Mouse (Mus musculus) midbrain, embryonic 12.5 days (tissue): ENCODE data around the gene Pappa. TPM values are rescaled to one million over a fixed set of nuclear protein-coding genes. Genes with fewer than 3 reads are reported as not detected.

Experiments used
- ATAC-seq: fragments of 200-750 bp; cut with Nextera tagmentation; 2 replicates; pipeline ENCODE4 v1.8.0; 2017; ENCODE audit warnings: low read depth, moderate TSS enrichment, moderate library complexity; ENCODE audit not compliant: low FRiP score
- H3K27ac ChIP-seq: fragments of 300-500 bp; sonication (generic); replicated peaks from 2 replicates; pipeline ENCODE4 v1.5.1; 2016; ENCODE audit warnings: mild to moderate bottlenecking
- H3K27me3 ChIP-seq: fragments of 300-500 bp; sonication (generic); 2 replicates; pipeline ENCODE4 v1.6.1; 2016; ENCODE audit warnings: mild to moderate bottlenecking
- H3K36me3 ChIP-seq: fragments of 300-500 bp; sonication (generic); 2 replicates; pipeline ENCODE4 v1.6.1; 2016
- H3K4me1 ChIP-seq: fragments of 300-500 bp; sonication (generic); 2 replicates; pipeline ENCODE4 v1.6.1; 2016
- H3K4me2 ChIP-seq: fragments of 300-500 bp; sonication (generic); replicated peaks from 2 replicates; pipeline ENCODE4 v1.6.1; 2016; ENCODE audit warnings: mild to moderate bottlenecking, moderate library complexity
- H3K4me3 ChIP-seq: fragments of 300-500 bp; sonication (generic); 2 replicates; pipeline ENCODE4 v1.5.1; 2016; ENCODE audit warnings: mild to moderate bottlenecking
- H3K9ac ChIP-seq: fragments of 300-500 bp; sonication (generic); replicated peaks from 2 replicates; pipeline ENCODE4 v1.6.1; 2016; ENCODE audit warnings: mild to moderate bottlenecking, moderate library complexity
- H3K9me3 ChIP-seq: fragments of 300-500 bp; sonication (generic); 2 replicates; pipeline ENCODE4 v1.6.1; 2016; ENCODE audit warnings: mild to moderate bottlenecking
- WGBS: fragments of 180-500 bp; shearing (Covaris S2); methylation state at CpG from one replicate; pipeline ENCODE4 v1.1.7; 2016; 5-methylcytosine and 5-hydroxymethylcytosine counted together
- polyA plus RNA-seq: library from polyadenylated mRNA; unstranded; fragments of >200 nt; fragmentation: Nextera tagmentation; extraction: Ambion mirVana; gene quantifications from 2 replicates; pipeline ENCODE4 v1.2.1, GENCODE M21; 2016

Gene Pappa
- polyA plus RNA-seq, 1 experiment from 2014 or later = 1.5 TPM

- Histone ChIP-seq H3K9me3 (no peaks in the 10 kb centered on the region), H3K4me3 (no peak overlapping the region), H3K4me1 (peaks cover 38% of the 10 kb centered on the region), H3K27ac (no peak overlapping the region), H3K9ac (no peak overlapping the region), H3K36me3 (no peaks in the 10 kb centered on the region), H3K27me3 (peaks cover 24% of the 10 kb centered on the region), H3K4me2 (no peak overlapping the region)
- no peak for ATAC-seq
- 35% methylated on average over 3 of the region's 3 CpGs for WGBS
These were observed 118.5 kb downstream of the Pappa start for GRCm38 (mm10) chr4:65242434-65242931.

DNA sequence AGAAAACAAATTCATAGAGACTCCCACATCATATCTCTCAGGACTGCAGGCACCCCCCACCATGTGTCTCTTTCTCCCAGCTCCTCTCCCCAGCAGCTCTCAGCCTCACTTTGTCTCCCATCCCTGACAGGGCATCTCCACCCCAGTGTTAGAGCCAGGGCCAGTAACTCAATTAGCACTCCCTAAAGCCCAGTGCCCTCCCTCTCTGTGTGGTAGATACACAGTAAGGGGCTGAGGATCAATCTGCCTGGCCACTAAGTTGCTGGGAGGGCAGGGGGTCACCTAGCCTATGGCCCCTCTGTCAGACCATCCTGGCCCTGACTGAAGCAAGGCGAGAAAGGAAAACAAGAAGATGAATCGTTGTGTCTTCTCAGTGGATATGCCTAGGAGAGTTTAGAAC is 119.3 kb downstream of the Pappa start:
- Histone ChIP-seq H3K4me1 (peaks cover 30% of the 10 kb centered on the region), H3K9me3 (no peaks in the 10 kb centered on the region), H3K27me3 (peaks cover 27% of the 10 kb centered on the region), H3K36me3 (no peaks in the 10 kb centered on the region), H3K4me2 (no peak overlapping the region), H3K27ac (no peak overlapping the region), H3K4me3 (no peak overlapping the region), H3K9ac (no peak overlapping the region)
- 8% methylated on average over 2 of the region's 2 CpGs for WGBS
- ATAC-seq = no peak

DNA sequence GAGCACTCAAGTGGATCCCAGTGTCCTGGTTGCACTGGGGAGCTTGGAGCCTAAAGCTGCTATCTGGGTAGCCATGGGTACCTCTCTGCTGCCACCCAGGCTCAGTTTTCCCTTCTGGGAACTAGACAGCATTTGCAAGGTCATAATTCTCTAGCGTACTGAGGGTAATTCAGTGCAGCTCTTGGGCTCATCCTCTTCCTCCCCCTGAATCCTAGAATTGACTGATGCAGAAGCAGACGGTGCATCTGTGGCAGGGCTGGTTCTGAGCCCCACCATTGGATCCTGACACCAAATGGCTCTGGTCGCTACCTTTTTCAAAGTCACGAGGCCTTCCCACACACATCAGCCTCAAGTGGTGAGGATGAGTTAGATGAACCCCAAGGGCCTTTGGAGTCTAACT is 121.0 kb downstream of the Pappa start:
- Histone ChIP-seq H3K9me3 (no peaks in the 10 kb centered on the region), H3K36me3 (no peaks in the 10 kb centered on the region), H3K4me2 (no peak overlapping the region), H3K27ac (no peak overlapping the region), H3K9ac (no peak overlapping the region), H3K4me3 (no peak overlapping the region), H3K4me1 (peaks cover 16% of the 10 kb centered on the region; the same call in 1 of the 2 replicates), H3K27me3 (peaks cover 37% of the 10 kb centered on the region)
- no peak for ATAC-seq
- WGBS = 3% methylated on average over 4 of the region's 4 CpGs

DNA sequence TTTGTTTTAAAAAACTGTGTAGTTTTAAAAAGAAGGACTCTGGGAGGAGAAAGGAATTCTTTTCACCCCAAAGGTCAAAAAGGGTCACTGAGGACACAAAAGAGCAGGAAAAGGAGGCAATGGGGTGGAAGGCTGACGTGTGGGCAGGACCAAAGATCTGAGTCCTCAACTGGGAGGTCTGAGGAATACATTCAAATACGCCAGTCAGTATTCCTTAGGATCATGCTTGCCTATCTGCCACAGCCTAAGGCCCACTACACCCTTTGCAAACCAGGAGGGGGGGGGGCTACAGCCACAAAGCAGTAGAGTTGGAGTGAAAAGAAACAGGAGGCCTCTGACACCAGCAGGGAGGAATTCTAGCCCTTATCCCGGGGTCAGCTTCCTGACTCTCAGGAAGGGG is 121.5 kb downstream of the Pappa start:
- H3K4me1 ChIP-seq = peaks cover 16% of the 10 kb centered on the region; the same call in 1 of the 2 replicates
- peaks cover 39% of the 10 kb centered on the region for H3K27me3 ChIP-seq
- no peak overlapping the region for H3K4me2 ChIP-seq
- peak; percentile 51; the same call in 1 of the 2 replicates for ATAC-seq
- H3K27ac ChIP-seq = no peak overlapping the region
- 16% methylated on average over 3 of the region's 3 CpGs for WGBS
- no peaks in the 10 kb centered on the region for H3K9me3 ChIP-seq
- no peak overlapping the region for H3K4me3 ChIP-seq
- H3K9ac ChIP-seq = no peak overlapping the region
- H3K36me3 ChIP-seq = no peaks in the 10 kb centered on the region

DNA sequence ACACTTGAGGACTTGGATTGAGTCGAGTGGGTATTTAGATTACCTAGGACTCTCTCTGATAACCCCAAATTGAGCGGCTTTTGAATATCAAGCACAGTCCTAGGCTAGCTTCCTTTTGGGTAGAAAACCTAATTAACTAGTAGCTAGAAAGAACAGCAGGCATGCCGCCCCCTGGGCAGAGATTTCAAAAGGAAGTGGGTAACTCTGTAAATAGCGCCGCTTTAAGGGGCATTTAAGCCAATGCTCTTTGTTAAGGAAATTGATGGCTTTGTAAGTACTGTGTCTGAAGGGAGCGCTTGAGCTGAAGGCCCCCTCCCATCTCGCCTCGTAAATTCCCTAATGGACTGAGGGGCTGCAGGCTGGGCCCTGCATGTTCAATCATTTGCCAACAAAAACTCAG is 128.2 kb downstream of the Pappa start:
- Histone ChIP-seq H3K9me3 (no peaks in the 10 kb centered on the region), H3K9ac (no peak overlapping the region), H3K4me2 (peak overlapping the region; percentile 32), H3K36me3 (no peaks in the 10 kb centered on the region), H3K27me3 (peaks cover 38% of the 10 kb centered on the region), H3K4me3 (no peak overlapping the region), H3K4me1 (peaks cover 15% of the 10 kb centered on the region), H3K27ac (no peak overlapping the region)
- WGBS = 1% methylated on average over 8 of the region's 8 CpGs
- ATAC-seq = peak; percentile 86

DNA sequence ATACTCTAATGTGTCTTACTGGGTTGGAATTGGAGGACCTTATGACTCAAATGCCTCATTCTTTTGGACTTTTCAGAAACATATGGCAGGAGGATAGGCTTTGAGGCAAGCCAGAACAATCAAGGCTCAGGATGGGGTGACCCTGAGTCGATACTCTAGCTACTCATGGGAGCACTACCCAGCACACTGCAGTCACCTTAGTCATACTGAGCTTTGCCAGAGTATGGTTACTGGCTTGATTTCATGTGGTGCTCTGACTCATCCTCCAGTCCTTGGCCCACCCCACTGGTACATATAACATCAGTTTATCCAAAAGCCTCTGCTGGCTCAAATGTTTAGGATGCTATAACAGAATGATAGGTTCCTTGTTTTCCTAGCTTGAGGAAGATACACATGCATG is 130.1 kb downstream of the Pappa start:
- no peak overlapping the region for H3K27ac ChIP-seq

GRCm38 (mm10) chr4:65267066-65267465 is 143.1 kb downstream of the Pappa start:
- no peak overlapping the region for H3K4me3 ChIP-seq
- 0 out of 2 replicates have a peak, but pooled peaks cover under 1% of the 10 kb centered on the region for H3K4me1 ChIP-seq
- peaks cover 21% of the 10 kb centered on the region for H3K27me3 ChIP-seq
- H3K36me3 ChIP-seq = no peaks in the 10 kb centered on the region
- no peak overlapping the region for H3K4me2 ChIP-seq
- H3K9ac ChIP-seq = no peak overlapping the region
- 89% methylated on average over 2 of the region's 2 CpGs for WGBS
- no peak for ATAC-seq
- no peaks in the 10 kb centered on the region for H3K9me3 ChIP-seq
- H3K27ac ChIP-seq = no peak overlapping the region

More for the DNA sequence above, 130.1 kb downstream of the Pappa start:
- 73% methylated on average over 1 of the region's 1 CpGs for WGBS
- H3K9me3 ChIP-seq = no peaks in the 10 kb centered on the region
- no peaks in the 10 kb centered on the region for H3K36me3 ChIP-seq
- ATAC-seq = no peak
- peaks cover 15% of the 10 kb centered on the region for H3K4me1 ChIP-seq
- no peak overlapping the region for H3K4me2 ChIP-seq
- H3K9ac ChIP-seq = no peak overlapping the region
- peaks cover 29% of the 10 kb centered on the region for H3K27me3 ChIP-seq
- H3K4me3 ChIP-seq = no peak overlapping the region

DNA sequence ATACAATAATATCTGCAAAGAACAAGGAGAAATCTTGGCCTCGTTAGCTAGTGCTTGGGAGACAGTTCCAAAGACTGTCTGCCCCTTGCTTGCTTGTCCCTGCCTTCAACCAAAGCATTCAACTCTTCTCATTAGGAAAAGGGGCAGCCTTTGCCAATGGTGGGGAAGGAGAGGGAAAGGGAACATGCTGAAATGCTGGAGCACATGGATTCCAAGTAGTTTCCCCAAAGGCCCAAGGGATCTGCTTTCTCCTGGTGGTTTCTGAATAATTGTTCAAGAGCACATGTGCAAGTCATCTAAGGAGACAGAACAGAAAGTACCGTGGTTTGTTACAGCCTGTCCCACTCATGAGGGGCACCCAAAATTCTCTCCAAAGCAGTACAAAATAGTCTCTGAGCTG is 146.0 kb downstream of the Pappa start:
- H3K36me3 ChIP-seq = no peaks in the 10 kb centered on the region
- ATAC-seq = no peak
- H3K4me1 ChIP-seq = 0 out of 2 replicates have a peak, but pooled peaks cover 4% of the 10 kb centered on the region
- H3K4me3 ChIP-seq = no peak overlapping the region
- H3K27me3 ChIP-seq = peaks cover 32% of the 10 kb centered on the region
- H3K9ac ChIP-seq = no peak overlapping the region
- H3K27ac ChIP-seq = no peak overlapping the region
- 88% methylated on average over 2 of the region's 2 CpGs for WGBS
- H3K9me3 ChIP-seq = no peaks in the 10 kb centered on the region
- H3K4me2 ChIP-seq = no peak overlapping the region

GRCm38 (mm10) chr4:65272295-65272694 is 148.3 kb downstream of the Pappa start:
- Histone ChIP-seq H3K36me3 (no peaks in the 10 kb centered on the region), H3K9me3 (no peaks in the 10 kb centered on the region), H3K27ac (no peak overlapping the region), H3K4me3 (no peak overlapping the region), H3K27me3 (peaks cover 34% of the 10 kb centered on the region), H3K4me2 (no peak overlapping the region), H3K9ac (no peak overlapping the region), H3K4me1 (0 out of 2 replicates have a peak, but pooled peaks cover 4% of the 10 kb centered on the region)
- 37% methylated on average over 4 of the region's 4 CpGs for WGBS
- ATAC-seq = no peak

- H3K27ac ChIP-seq = no peak overlapping the region
- WGBS = 94% methylated on average over 1 of the region's 1 CpGs
- H3K4me2 ChIP-seq = no peak overlapping the region
- H3K9ac ChIP-seq = no peak overlapping the region
- no peak overlapping the region for H3K4me3 ChIP-seq
- peaks cover 8% of the 10 kb centered on the region for H3K4me1 ChIP-seq
- no peak for ATAC-seq
- no peaks in the 10 kb centered on the region for H3K9me3 ChIP-seq
- H3K27me3 ChIP-seq = peaks cover 34% of the 10 kb centered on the region
- H3K36me3 ChIP-seq = no peaks in the 10 kb centered on the region
These were observed 149.4 kb downstream of the Pappa start for GRCm38 (mm10) chr4:65273299-65273851.

DNA sequence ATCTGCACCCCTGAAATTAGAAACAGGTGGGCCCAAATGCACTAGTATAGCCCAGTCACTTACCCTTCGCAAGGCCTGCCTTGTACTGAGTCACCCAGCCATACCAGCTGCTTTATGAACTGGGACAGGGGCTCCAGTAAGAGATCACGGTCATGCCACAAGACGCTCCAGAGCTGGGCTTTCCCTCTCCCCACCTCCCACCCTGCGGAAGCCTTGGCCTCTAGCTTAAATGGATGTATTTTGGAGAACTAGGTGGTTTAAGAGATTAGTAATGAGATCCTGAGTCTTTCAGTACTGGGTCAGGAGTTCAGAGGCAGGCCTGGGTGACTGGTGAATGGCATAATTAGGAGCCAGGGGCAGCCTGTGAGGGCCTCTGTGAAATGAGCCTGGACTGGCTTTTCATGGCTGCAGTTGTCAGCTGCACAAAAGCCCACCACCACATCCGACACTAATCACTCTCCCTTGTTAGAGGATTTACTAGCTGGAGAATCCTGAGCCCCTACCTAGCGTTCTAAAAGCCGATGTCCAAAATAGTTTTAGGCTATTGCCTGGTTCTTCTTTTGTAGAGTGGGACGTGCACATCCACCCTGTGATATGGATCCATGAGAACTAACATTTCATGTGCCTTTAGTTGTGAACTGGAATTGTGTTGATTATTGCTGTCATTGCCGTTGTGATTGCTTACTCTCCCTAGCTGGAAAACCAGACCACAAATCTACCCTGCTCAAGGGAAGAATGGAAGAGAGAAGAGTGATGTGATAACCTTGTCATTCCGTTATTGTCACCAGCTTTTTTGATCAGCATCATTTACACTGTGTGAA is 154.7 kb downstream of the Pappa start:
- ATAC-seq = peak; percentile 84
- no peak overlapping the region for H3K4me3 ChIP-seq
- H3K36me3 ChIP-seq = no peaks in the 10 kb centered on the region
- peaks cover 32% of the 10 kb centered on the region for H3K27me3 ChIP-seq
- H3K9ac ChIP-seq = no peak overlapping the region
- H3K9me3 ChIP-seq = no peaks in the 10 kb centered on the region
- 0 out of 2 replicates have a peak overlapping the region, but pooled peaks have one; percentile 47 for H3K27ac ChIP-seq
- H3K4me2 ChIP-seq = peak overlapping the region; percentile 9; the same call in 1 of the 2 replicates
- H3K4me1 ChIP-seq = peaks cover 26% of the 10 kb centered on the region
- 9% methylated on average over 10 of the region's 10 CpGs for WGBS

GRCm38 (mm10) chr4:65279272-65279653 is 155.3 kb downstream of the Pappa start:
- Histone ChIP-seq H3K27ac (no peak overlapping the region), H3K4me3 (no peak overlapping the region), H3K9ac (no peak overlapping the region), H3K4me1 (peaks cover 26% of the 10 kb centered on the region), H3K27me3 (peaks cover 35% of the 10 kb centered on the region), H3K36me3 (no peaks in the 10 kb centered on the region), H3K4me2 (no peak overlapping the region), H3K9me3 (no peaks in the 10 kb centered on the region)
- ATAC-seq = no peak
- 56% methylated on average over 4 of the region's 4 CpGs for WGBS
